Mouse (Mus musculus) CH12.LX (cell line): ENCODE data around the gene Cnot2. TPM values are rescaled to one million over a fixed set of nuclear protein-coding genes. Genes with fewer than 3 reads are reported as not detected.

Source experiments
- DNase-seq: peaks from one replicate; pipeline ENCODE4 v3.0.0-alpha.2; 2013; ENCODE audit errors: extremely low read depth
- H3K27ac ChIP-seq: 2 replicates; pipeline ENCODE4 v1.5.1; 2012; ENCODE audit warnings: low read depth, mild to moderate bottlenecking, control low read depth, moderate library complexity; ENCODE audit not compliant: insufficient read depth
- H3K27me3 ChIP-seq: replicated peaks from 2 replicates; pipeline ENCODE3; 2012; ENCODE audit warnings: inconsistent platforms
- H3K36me3 ChIP-seq, 2 experiments: replicated peaks in 1 of 2; 2 replicates each; pipeline versions ENCODE3 to v1.6.1; 2012; ENCODE audit warnings: inconsistent platforms in 1 of 2, low read length in 1 of 2, mild to moderate bottlenecking in 1 of 2, mixed read lengths in 1 of 2, moderate library complexity in 1 of 2; ENCODE audit not compliant: control insufficient read depth in 1 of 2, insufficient read depth in 1 of 2
- H3K4me1 ChIP-seq, 2 experiments: 2 replicates each; pipeline ENCODE4 v1.6.1; 2012; ENCODE audit warnings: inconsistent platforms in 1 of 2, moderate library complexity in 1 of 2; ENCODE audit not compliant: insufficient read depth in 2 of 2, control insufficient read depth in 1 of 2
- H3K4me2 ChIP-seq: 2 replicates; pipeline ENCODE4 v1.6.1; 2012; ENCODE audit warnings: low read depth, mild to moderate bottlenecking, control low read depth; ENCODE audit not compliant: poor library complexity, insufficient read depth, severe bottlenecking
- H3K4me3 ChIP-seq, 3 experiments: fragments of 150-350 bp in 1 of 3; sonication (generic) in 1 of 3; replicated peaks in 1 of 3; 2 replicates each; pipeline versions ENCODE3 to v1.5.1; 2011 to 2012; ENCODE audit warnings: low read depth in 2 of 3, low read length in 2 of 3, mild to moderate bottlenecking in 2 of 3, moderate library complexity in 2 of 3, control low read depth in 1 of 3, improper control_type of control experiment in 1 of 3, inconsistent platforms in 1 of 3, mixed read lengths in 1 of 3; ENCODE audit not compliant: poor library complexity in 1 of 3
- H3K79me2 ChIP-seq: replicated peaks from 2 replicates; pipeline ENCODE4 v1.6.1; 2012; ENCODE audit warnings: mild to moderate bottlenecking, moderate library complexity; ENCODE audit not compliant: control insufficient read depth, poor library complexity, insufficient read depth, severe bottlenecking; ENCODE audit errors: extremely low read depth
- H3K9ac ChIP-seq: 2 replicates; pipeline ENCODE4 v1.6.1; 2012; ENCODE audit warnings: low read depth, mild to moderate bottlenecking, control low read depth, moderate library complexity; ENCODE audit not compliant: insufficient read depth
- H3K9me3 ChIP-seq: replicated peaks from 2 replicates; pipeline ENCODE3; 2012; ENCODE audit warnings: low read length, inconsistent platforms, mixed read lengths
- BHLHE40 ChIP-seq: IDR thresholded peaks from 2 replicates; pipeline ENCODE4 v1.6.1; 2011; ENCODE audit warnings: mild to moderate bottlenecking, low read depth, low read length, improper control_type of control experiment
- CTCF ChIP-seq, 2 experiments: IDR thresholded peaks in 1 of 2; conservative IDR thresholded peaks in 1 of 2; 2 replicates each; pipeline ENCODE4 v1.5.1; 2011 to 2012; ENCODE audit warnings: low read depth in 2 of 2, low read length in 2 of 2, improper control_type of control experiment in 1 of 2, inconsistent platforms in 1 of 2, mild to moderate bottlenecking in 1 of 2, moderate library complexity in 1 of 2
- E2F4 ChIP-seq: IDR thresholded peaks from 2 replicates; pipeline ENCODE4 v1.6.1; 2011; ENCODE audit warnings: low read depth, low read length, improper control_type of control experiment; ENCODE audit not compliant: insufficient replicate concordance
- ELF1 ChIP-seq: IDR thresholded peaks from 2 replicates; pipeline ENCODE4 v1.6.1; 2014; ENCODE audit warnings: low read depth, mild to moderate bottlenecking, inconsistent platforms, low read length, improper control_type of control experiment
- EP300 ChIP-seq: IDR thresholded peaks from 2 replicates; pipeline ENCODE4 v1.6.1; 2011; ENCODE audit warnings: low read length, improper control_type of control experiment
- ETS1 ChIP-seq: conservative IDR thresholded peaks from 2 replicates; pipeline ENCODE4 v1.6.1; 2012; ENCODE audit warnings: low read depth, mild to moderate bottlenecking, inconsistent platforms, low read length, improper control_type of control experiment, moderate library complexity
- HCFC1 ChIP-seq: IDR thresholded peaks from 2 replicates; pipeline ENCODE4 v1.6.1; 2012; ENCODE audit warnings: low read depth, mild to moderate bottlenecking, inconsistent platforms, low read length, improper control_type of control experiment
- JUND ChIP-seq: conservative IDR thresholded peaks from 2 replicates; pipeline ENCODE4 v1.6.1; 2011; ENCODE audit warnings: low read depth, low read length, improper control_type of control experiment
- KAT2A ChIP-seq: IDR thresholded peaks from 2 replicates; pipeline ENCODE4 v1.6.1; 2012; ENCODE audit warnings: low read length, improper control_type of control experiment, inconsistent platforms; ENCODE audit not compliant: insufficient replicate concordance
- MAFK ChIP-seq: IDR thresholded peaks from 2 replicates; pipeline ENCODE4 v1.6.1; 2011; ENCODE audit warnings: low read length, improper control_type of control experiment; ENCODE audit not compliant: insufficient replicate concordance
- MAX ChIP-seq: IDR thresholded peaks from 2 replicates; pipeline ENCODE4 v1.6.1; 2011; ENCODE audit warnings: low read length, improper control_type of control experiment
- MEF2A ChIP-seq: IDR thresholded peaks from 2 replicates; pipeline ENCODE4 v1.6.1; 2014; ENCODE audit warnings: low read depth, mild to moderate bottlenecking, inconsistent platforms, low read length, improper control_type of control experiment, borderline replicate concordance
- MYC ChIP-seq: IDR thresholded peaks from 2 replicates; pipeline ENCODE4 v1.6.1; 2011; ENCODE audit warnings: low read depth, mild to moderate bottlenecking, improper control_type of control experiment, low read length
- NELFE ChIP-seq: IDR thresholded peaks from 2 replicates; pipeline ENCODE4 v1.6.1; 2011; ENCODE audit warnings: low read depth, low read length, improper control_type of control experiment
- NRF1 ChIP-seq: IDR thresholded peaks from 2 replicates; pipeline ENCODE4 v1.6.1; 2014; ENCODE audit warnings: low read depth, mild to moderate bottlenecking, inconsistent platforms, low read length, improper control_type of control experiment, moderate library complexity
- PAX5 ChIP-seq: IDR thresholded peaks from 2 replicates; pipeline ENCODE4 v1.6.1; 2012; ENCODE audit warnings: low read length, inconsistent platforms, mixed read lengths
- POLR2AphosphoS2 ChIP-seq: IDR thresholded peaks from 2 replicates; pipeline ENCODE4 v1.6.1; 2011; ENCODE audit warnings: low read depth, low read length, improper control_type of control experiment
- RAD21 ChIP-seq: IDR thresholded peaks from 2 replicates; pipeline ENCODE4 v1.6.1; 2011; ENCODE audit warnings: low read depth, mild to moderate bottlenecking, low read length, improper control_type of control experiment, moderate library complexity
- SIN3A ChIP-seq: IDR thresholded peaks from 2 replicates; pipeline ENCODE4 v1.6.1; 2012; ENCODE audit warnings: low read length, improper control_type of control experiment, inconsistent platforms
- TCF12 ChIP-seq: IDR thresholded peaks from 2 replicates; pipeline ENCODE4 v1.6.1; 2014; ENCODE audit warnings: low read depth, mild to moderate bottlenecking, inconsistent platforms, low read length, improper control_type of control experiment
- UBTF ChIP-seq: IDR thresholded peaks from 2 replicates; pipeline ENCODE4 v1.6.1; 2012; ENCODE audit warnings: low read depth, mild to moderate bottlenecking, inconsistent platforms, low read length, improper control_type of control experiment, moderate library complexity
- USF1 ChIP-seq: IDR thresholded peaks from 2 replicates; pipeline ENCODE4 v1.6.1; 2014; ENCODE audit warnings: low read depth, mild to moderate bottlenecking, inconsistent platforms, low read length, improper control_type of control experiment
- ZMIZ1 ChIP-seq: IDR thresholded peaks from 2 replicates; pipeline ENCODE4 v1.6.1; 2012; ENCODE audit warnings: low read depth, mild to moderate bottlenecking, inconsistent platforms, low read length, improper control_type of control experiment
- dilution Hi-C: fragments of 300-500 bp; cut with MboI; formaldehyde crosslinking; loops from 2 replicates; pipeline ENCODE4 v1.14.3; 2020; ENCODE audit warnings: low sequenced_read_pairs; ENCODE audit not compliant: extremely low pct_unique_long_range_greater_than_20kb, extremely low pct_ligation_motif_present
- in situ Hi-C: fragments of 300-500 bp; cut with MboI; formaldehyde crosslinking; loops from 3 replicates; pipeline ENCODE4 v1.14.3; 2019; ENCODE audit warnings: low sequenced_read_pairs, low pct_ligation_motif_present, low pct_unique_long_range_greater_than_20kb, mixed read lengths
- polyA plus RNA-seq: library from polyadenylated mRNA; unstranded; fragments of >175 nt; gene quantifications from 2 replicates; pipeline ENCODE4 v1.2.1, GENCODE M21; 2012; ENCODE audit warnings: low read depth; ENCODE audit not compliant: insufficient read length
- total RNA-seq, 2 experiments: library from RNA; depleted of rRNA; stranded (reverse); fragments of 300-350 nt in 1 of 2; fragments of >200 nt in 1 of 2; gene quantifications; 2 replicates each; pipeline ENCODE4 v1.2.3; 2012 to 2014

Cnot2 gene
- total and polyA plus RNA-seq, 3 experiments = 69.5 to 150 (median 97.0) TPM

- no peaks in the 10 kb centered on the region for H3K79me2 ChIP-seq
- dilution Hi-C loops (no loop called here), in situ Hi-C loops (loop anchor here (25.0 kb wide), 2 partner anchors 133 to 367 kb away; no protein-coding TSS in a partner anchor)
- no peak overlapping the region for H3K27ac ChIP-seq
- peaks cover 11% of the 10 kb centered on the region for H3K27me3 ChIP-seq
- H3K4me2 ChIP-seq = no peak overlapping the region
- DNase-seq = no peak
- H3K36me3 ChIP-seq = no peaks in the 10 kb centered on the region
- no peaks in the 10 kb centered on the region for H3K9me3 ChIP-seq
- no peak for TF ChIP-seq KAT2A
- TF ChIP-seq TCF12 = no peak
- TF ChIP-seq MEF2A = no peak
- no peak for TF ChIP-seq POLR2AphosphoS2
- no peak for TF ChIP-seq UBTF
- TF ChIP-seq JUND = no peak
- no peak for TF ChIP-seq E2F4
- no peak for TF ChIP-seq MAX
- TF ChIP-seq SIN3A = no peak
- H3K4me3 ChIP-seq = no peak overlapping the region
- peaks cover 2 to 19% of the 10 kb centered on the region in 2 experiments; a peak in 3 of 4 replicates for H3K4me1 ChIP-seq
- H3K9ac ChIP-seq = no peak overlapping the region
Observed at GRCm38 (mm10) chr10:116470306-116470925, 110.9 kb downstream of the Cnot2 start.

DNA sequence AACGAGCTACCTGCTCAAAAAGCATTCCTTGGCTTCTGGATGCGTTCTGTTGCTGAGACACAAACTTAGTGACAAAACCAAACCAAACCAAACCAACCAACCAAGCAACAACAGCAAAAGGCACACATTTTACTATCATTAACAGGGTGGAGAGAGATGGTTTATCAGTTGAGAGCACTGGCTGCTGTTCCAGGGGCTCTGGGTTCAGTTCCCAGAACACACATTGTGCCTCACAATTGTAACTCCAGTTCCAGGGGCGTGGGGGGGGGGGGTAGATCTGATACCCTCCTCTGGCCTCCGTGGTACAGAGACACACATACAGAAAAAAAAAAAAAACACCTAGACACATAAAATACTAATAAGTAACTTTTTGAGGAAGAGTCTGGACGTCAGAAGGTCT is 113.2 kb downstream of the Cnot2 start:
- in situ Hi-C loops = loop anchor here (25.0 kb wide), 2 partner anchors 131 to 369 kb away; no protein-coding TSS in a partner anchor

DNA sequence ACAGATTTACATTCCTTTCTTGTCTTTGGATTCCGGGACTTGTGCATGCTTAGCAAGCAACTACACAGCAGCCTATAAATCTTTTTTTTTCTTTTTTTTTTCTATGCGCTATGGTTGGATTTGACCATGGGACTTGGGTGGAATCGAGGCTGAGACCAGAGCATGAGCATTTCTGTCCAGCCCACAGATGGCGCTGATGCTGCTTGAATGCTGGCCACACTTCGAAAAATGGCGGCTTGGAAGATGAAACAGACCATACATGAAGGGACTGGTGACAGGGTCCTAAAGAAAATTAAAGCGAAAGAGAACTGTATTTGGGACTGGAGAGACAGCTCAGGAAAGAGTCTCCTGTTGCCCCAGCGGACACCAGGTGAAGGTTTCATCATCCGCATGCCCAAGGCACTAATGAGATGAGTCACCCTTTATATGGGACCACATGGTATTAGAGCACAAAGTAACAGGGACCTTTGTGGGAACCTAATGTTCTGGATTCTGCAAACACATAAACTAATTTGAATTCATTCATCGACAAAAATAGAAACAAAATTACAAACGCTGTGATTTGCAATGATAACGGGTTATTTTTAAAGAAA is 117.5 kb downstream of the Cnot2 start:
- peaks cover 0 to 2% of the 10 kb centered on the region in 2 experiments; a peak in 1 of 4 replicates for H3K4me1 ChIP-seq
- no peaks in the 10 kb centered on the region for H3K9me3 ChIP-seq
- peak overlapping the region in 1 of 3 experiments; percentile 25 for H3K4me3 ChIP-seq
- dilution Hi-C loops = no loop called here
- peak overlapping the region; percentile 47; the same call in 1 of the 2 replicates for H3K9ac ChIP-seq
- H3K36me3 ChIP-seq = no peaks in the 10 kb centered on the region
- no peak overlapping the region for H3K27ac ChIP-seq
- peak overlapping the region; percentile 21; the same call in 1 of the 2 replicates for H3K4me2 ChIP-seq
- DNase-seq = peak; percentile 87
- in situ Hi-C loops = loop anchor here (25.0 kb wide), 2 partner anchors 127 to 373 kb away; no protein-coding TSS in a partner anchor
- H3K27me3 ChIP-seq = no peaks in the 10 kb centered on the region
- H3K79me2 ChIP-seq = no peaks in the 10 kb centered on the region
- TF ChIP-seq ETS1 = no peak; the same call in 1 of the 2 replicates
- TF ChIP-seq MYC = peak; percentile 93
- peak; percentile 44 to 93 for TF ChIP-seq CTCF (conservative IDR thresholded peaks at IDR 0.05 in 1 of 2, IDR thresholded peaks at IDR 0.05 in 1 of 2; ENCODE audit: low read depth in 2 of 2, low read length in 2 of 2)
- no peak for TF ChIP-seq ZMIZ1
- TF ChIP-seq USF1 = no peak
- TF ChIP-seq ELF1 = no peak
- TF ChIP-seq MAFK = no peak
- TF ChIP-seq HCFC1 = peak; percentile 38
- peak; percentile 41; the same call in 1 of the 2 replicates for TF ChIP-seq TCF12
- no peak for TF ChIP-seq MEF2A
- TF ChIP-seq NELFE = 0 out of 2 replicates have a peak, but pooled peaks have one; percentile 37
- no peak; the same call in 1 of the 2 replicates for TF ChIP-seq NRF1
- no peak for TF ChIP-seq BHLHE40
- TF ChIP-seq SIN3A = peak; percentile 80
- no peak for TF ChIP-seq EP300
- TF ChIP-seq PAX5 = no peak
- TF ChIP-seq RAD21 = peak; percentile 96

More for the DNA sequence above, 113.2 kb downstream of the Cnot2 start:
- Histone ChIP-seq H3K36me3 (no peaks in the 10 kb centered on the region), H3K9me3 (no peaks in the 10 kb centered on the region), H3K4me2 (no peak overlapping the region), H3K9ac (no peak overlapping the region), H3K79me2 (no peaks in the 10 kb centered on the region), H3K4me3 (no peak overlapping the region), H3K4me1 (peaks cover 0 to 8% of the 10 kb centered on the region in 2 experiments; a peak in 2 of 4 replicates), H3K27me3 (peaks cover 6% of the 10 kb centered on the region)
- dilution Hi-C loops = no loop called here
- no peak for TF ChIP-seq MAFK
- TF ChIP-seq, all 38 proteins: peak for 0
- no peak overlapping the region for H3K27ac ChIP-seq
- DNase-seq = no peak
